Mouse (Mus musculus) liver, embryonic 16.5 days (tissue): ENCODE measurements at regions not wholly inside any gene's neighbourhood (a gene's known extent, or its start where the extent isn't known, plus 50 kb on each side); places are given as distances from the start of the nearest gene placed in this dataset.

Source experiments
- ATAC-seq: fragments of 200-750 bp; cut with Nextera tagmentation; 2 replicates; pipeline ENCODE4 v1.8.0; 2017; ENCODE audit warnings: low read depth, mild to moderate bottlenecking, moderate number of reproducible peaks, moderate library complexity
- H3K27ac ChIP-seq: fragments of 300-500 bp; sonication (generic); 2 replicates; pipeline ENCODE4 v1.5.1; 2014; ENCODE audit warnings: mild to moderate bottlenecking, low read length
- H3K27me3 ChIP-seq: fragments of 300-500 bp; sonication (generic); 2 replicates; pipeline ENCODE4 v1.6.1; 2014; ENCODE audit warnings: low read depth, low read length, mixed read lengths; ENCODE audit not compliant: control insufficient read depth, insufficient read depth
- H3K36me3 ChIP-seq: fragments of 300-500 bp; sonication (generic); 2 replicates; pipeline ENCODE4 v1.6.1; 2014; ENCODE audit warnings: mild to moderate bottlenecking; ENCODE audit not compliant: control insufficient read depth, insufficient read depth
- H3K4me1 ChIP-seq: fragments of 300-500 bp; sonication (generic); 2 replicates; pipeline ENCODE4 v1.6.1; 2014; ENCODE audit warnings: low read depth, low read length, mixed read lengths; ENCODE audit not compliant: control insufficient read depth
- H3K4me2 ChIP-seq: fragments of 300-500 bp; sonication (generic); 2 replicates; pipeline ENCODE4 v1.6.1; 2014; ENCODE audit warnings: low read depth, low read length, mixed read lengths
- H3K4me3 ChIP-seq: fragments of 300-500 bp; sonication (generic); 2 replicates; pipeline ENCODE4 v1.5.1; 2014; ENCODE audit warnings: low read depth, mild to moderate bottlenecking, low read length
- H3K9ac ChIP-seq: fragments of 300-500 bp; sonication (generic); 2 replicates; pipeline ENCODE4 v1.6.1; 2014; ENCODE audit warnings: low read depth, low read length
- H3K9me3 ChIP-seq: fragments of 300-500 bp; sonication (generic); replicated peaks from 2 replicates; pipeline ENCODE4 v1.6.1; 2016; ENCODE audit warnings: low read length; ENCODE audit not compliant: control insufficient read depth
- WGBS: fragments of 180-500 bp; shearing (Covaris S2); extraction: QIAGEN DNeasy Blood & Tissue Kit; methylation state at CpG from one replicate; pipeline ENCODE4 v1.1.7; 2014; ENCODE audit not compliant: insufficient replicate concordance; 5-methylcytosine and 5-hydroxymethylcytosine counted together

DNA sequence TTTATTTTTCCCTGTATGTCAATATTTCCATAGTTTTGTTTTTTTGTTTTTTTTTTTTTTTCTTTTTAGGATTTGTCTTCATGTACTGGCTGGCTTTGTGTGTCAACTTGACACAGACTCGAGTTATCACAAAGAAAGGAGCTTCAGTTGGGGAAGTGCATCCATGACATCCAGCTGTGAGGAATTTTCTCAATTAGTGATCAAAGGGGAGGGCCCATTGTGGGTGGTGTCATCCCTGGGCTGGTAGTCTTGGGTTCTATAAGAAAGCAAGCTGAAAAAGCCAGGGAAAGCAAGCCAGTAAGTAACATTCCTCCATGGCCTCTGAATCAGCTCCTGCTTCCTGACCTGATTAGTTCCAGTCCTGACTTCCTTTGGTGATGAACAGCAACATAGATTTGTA lies 228.7 kb downstream of the Fat4 start:
- Histone ChIP-seq H3K9ac (no peak overlapping the region), H3K9me3 (no peaks in the 10 kb centered on the region), H3K4me1 (no peaks in the 10 kb centered on the region), H3K4me3 (no peak overlapping the region), H3K27ac (no peak overlapping the region), H3K27me3 (no peaks in the 10 kb centered on the region), H3K36me3 (no peaks in the 10 kb centered on the region), H3K4me2 (no peak overlapping the region)
- WGBS: 30% methylated on average over 1 of the region's 1 CpGs
- no peak for ATAC-seq

DNA sequence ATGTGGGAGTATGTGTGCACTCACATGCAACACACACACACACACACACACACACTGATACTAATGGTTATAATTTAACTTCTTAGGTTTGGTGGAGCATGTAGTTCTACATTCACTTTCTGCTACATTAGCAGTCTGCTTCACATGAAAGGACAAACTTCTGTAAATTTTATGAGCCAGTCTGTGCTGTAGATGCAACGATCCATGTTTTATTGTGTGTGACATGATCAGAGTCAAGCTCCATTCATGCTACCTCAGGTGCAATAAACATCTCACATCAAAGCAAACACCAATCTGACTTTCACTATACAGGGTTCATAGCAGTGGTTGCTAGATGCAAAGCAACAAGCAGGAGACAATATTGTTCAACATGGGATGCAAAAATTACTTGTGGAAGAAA lies 235.5 kb downstream of the Fat4 start:
- Histone ChIP-seq H3K36me3 (no peaks in the 10 kb centered on the region), H3K27me3 (no peaks in the 10 kb centered on the region), H3K27ac (no peak overlapping the region), H3K9ac (no peak overlapping the region), H3K4me1 (no peaks in the 10 kb centered on the region), H3K4me3 (no peak overlapping the region), H3K9me3 (peaks cover 3% of the 10 kb centered on the region; the same call in 1 of the 2 replicates), H3K4me2 (no peak overlapping the region)
- ATAC-seq: no peak
- 51% methylated on average over 1 of the region's 1 CpGs for WGBS

DNA sequence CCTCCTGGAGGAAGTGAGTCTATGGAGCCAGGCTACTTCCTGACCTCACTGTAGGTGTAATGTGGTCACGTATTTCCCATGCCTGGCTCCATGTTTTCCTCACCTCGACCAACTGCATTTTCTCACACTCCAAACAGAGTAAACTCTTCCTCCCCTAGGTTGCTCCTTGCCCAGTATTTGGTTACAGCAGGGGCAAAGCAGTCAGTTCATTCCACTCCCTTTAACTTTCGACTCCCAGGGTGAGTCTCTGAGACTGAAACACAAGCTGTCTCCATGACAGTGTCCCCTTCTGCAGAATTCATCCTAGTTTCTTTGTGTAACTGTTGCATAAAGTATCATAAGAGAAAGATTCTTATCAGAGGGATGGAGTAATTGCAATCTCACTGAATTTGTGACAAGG lies 243.8 kb downstream of the Fat4 start:
- no peak overlapping the region for H3K27ac ChIP-seq
- 48% methylated on average over 3 of the region's 3 CpGs for WGBS
- H3K4me2 ChIP-seq: no peak overlapping the region
- no peaks in the 10 kb centered on the region for H3K27me3 ChIP-seq
- peaks cover 3% of the 10 kb centered on the region; the same call in 1 of the 2 replicates for H3K9me3 ChIP-seq
- ATAC-seq: no peak
- H3K4me3 ChIP-seq: no peak overlapping the region
- H3K9ac ChIP-seq: no peak overlapping the region
- no peaks in the 10 kb centered on the region for H3K36me3 ChIP-seq
- no peaks in the 10 kb centered on the region for H3K4me1 ChIP-seq

DNA sequence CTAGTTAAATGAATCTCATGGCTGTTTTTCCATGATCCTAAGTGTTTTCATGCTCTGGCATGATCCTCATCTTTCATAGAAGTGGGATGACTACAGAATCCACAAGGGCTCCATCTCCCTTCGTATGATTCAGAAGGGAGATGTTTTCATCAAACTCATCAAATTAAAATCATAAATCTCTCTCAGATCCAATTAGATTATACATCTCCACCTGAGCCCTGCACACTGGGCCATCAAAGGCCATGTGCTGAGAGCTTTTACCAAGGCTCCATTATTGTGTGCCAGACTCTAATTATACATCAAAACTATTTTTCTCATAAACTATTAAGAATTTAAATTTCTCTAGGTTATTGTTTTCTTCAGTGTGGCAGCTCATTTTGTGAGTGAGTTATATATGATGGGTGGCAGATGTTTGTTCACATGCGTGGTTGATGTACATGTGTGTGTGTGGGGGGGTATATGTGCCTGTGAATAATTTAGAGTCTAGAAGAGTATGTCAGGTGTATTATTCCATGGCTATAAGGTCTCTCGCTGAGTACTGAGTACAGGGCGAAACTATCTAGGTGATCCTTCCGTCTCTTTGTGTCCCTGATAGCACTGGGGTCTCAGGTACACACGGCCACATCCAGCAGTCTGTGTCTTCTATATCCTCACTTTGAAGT lies 278.4 kb downstream of the Fat4 start:
- Histone ChIP-seq H3K9me3 (no peaks in the 10 kb centered on the region), H3K36me3 (no peaks in the 10 kb centered on the region), H3K4me2 (no peak overlapping the region), H3K27ac (no peak overlapping the region), H3K4me3 (no peak overlapping the region), H3K4me1 (no peaks in the 10 kb centered on the region), H3K9ac (no peak overlapping the region), H3K27me3 (no peaks in the 10 kb centered on the region)
- WGBS: 60% methylated on average over 6 of the region's 6 CpGs
- no peak for ATAC-seq

DNA sequence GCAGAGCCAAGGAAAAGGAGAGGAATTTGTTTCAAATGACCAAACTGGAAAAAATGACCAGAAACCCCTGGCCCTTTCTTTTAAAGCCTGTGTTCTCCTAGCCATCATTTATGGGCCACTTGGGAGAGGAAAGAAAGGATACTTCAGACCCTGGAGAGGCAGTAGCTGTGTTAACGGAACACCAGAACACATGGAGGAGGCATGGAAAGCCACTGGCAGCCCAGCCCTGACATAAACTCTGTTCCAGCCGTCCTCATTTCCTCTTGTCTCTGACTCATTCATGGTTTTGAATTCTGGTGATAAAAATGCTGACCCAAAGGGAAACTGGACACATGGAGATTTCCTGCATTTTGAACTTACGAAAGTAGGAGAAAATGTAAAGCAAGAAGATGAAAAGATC lies 295.9 kb downstream of the Fat4 start:
- H3K4me1 ChIP-seq: no peaks in the 10 kb centered on the region
- no peak overlapping the region for H3K9ac ChIP-seq
- no peaks in the 10 kb centered on the region for H3K36me3 ChIP-seq
- ATAC-seq: no peak
- H3K9me3 ChIP-seq: no peaks in the 10 kb centered on the region
- H3K27me3 ChIP-seq: no peaks in the 10 kb centered on the region
- no peak overlapping the region for H3K27ac ChIP-seq
- H3K4me2 ChIP-seq: no peak overlapping the region
- H3K4me3 ChIP-seq: no peak overlapping the region
- 42% methylated on average over 3 of the region's 3 CpGs for WGBS

DNA sequence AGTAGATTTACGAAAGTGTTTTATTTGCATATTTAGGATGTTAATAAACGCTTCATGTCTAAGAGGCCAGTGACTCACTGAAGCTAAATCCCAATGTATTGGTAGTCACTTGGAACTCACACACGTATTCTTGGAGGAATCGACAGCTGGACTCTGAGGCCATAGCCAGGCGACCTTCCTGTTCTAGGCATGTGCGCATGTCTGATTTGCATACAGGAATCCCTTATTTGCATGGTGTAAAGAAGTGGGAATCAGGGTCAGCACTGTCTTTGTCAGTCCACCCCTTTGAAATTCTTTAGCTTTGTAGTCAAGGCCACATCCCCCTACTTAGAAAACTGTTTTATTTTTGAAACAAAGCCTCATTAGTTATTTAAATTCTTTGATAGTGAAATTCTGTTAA lies 308.4 kb downstream of the Fat4 start:
- H3K27ac ChIP-seq: no peak overlapping the region
- WGBS: 72% methylated on average over 6 of the region's 6 CpGs
- H3K27me3 ChIP-seq: no peaks in the 10 kb centered on the region
- H3K9ac ChIP-seq: no peak overlapping the region
- no peak overlapping the region for H3K4me3 ChIP-seq
- H3K36me3 ChIP-seq: no peaks in the 10 kb centered on the region
- no peaks in the 10 kb centered on the region for H3K9me3 ChIP-seq
- H3K4me2 ChIP-seq: no peak overlapping the region
- no peak for ATAC-seq
- no peaks in the 10 kb centered on the region for H3K4me1 ChIP-seq

DNA sequence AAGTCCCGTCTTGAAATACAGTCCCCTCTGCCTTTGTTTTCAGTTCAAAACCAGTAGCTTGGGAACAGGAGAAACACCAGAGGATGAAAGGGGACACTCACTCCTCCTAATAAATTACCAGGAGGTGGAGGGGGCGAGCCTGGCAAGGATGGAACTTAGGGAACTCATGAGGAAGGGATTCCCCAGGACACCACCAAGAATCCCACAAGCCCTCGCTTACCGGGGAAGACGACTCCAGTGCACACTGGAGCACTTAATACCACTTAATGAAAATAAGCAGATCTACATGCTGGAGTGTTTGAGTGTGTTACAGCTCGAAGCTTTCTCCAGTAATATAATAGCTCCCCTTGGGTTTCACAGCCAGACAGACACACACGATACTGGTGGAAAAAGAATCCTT lies 315.9 kb downstream of the Fat4 start:
- no peaks in the 10 kb centered on the region for H3K27me3 ChIP-seq
- ATAC-seq: no peak
- H3K4me1 ChIP-seq: no peaks in the 10 kb centered on the region
- H3K4me2 ChIP-seq: no peak overlapping the region
- H3K9ac ChIP-seq: no peak overlapping the region
- WGBS: 62% methylated on average over 7 of the region's 7 CpGs
- H3K4me3 ChIP-seq: no peak overlapping the region
- no peak overlapping the region for H3K27ac ChIP-seq
- H3K9me3 ChIP-seq: no peaks in the 10 kb centered on the region
- no peaks in the 10 kb centered on the region for H3K36me3 ChIP-seq

DNA sequence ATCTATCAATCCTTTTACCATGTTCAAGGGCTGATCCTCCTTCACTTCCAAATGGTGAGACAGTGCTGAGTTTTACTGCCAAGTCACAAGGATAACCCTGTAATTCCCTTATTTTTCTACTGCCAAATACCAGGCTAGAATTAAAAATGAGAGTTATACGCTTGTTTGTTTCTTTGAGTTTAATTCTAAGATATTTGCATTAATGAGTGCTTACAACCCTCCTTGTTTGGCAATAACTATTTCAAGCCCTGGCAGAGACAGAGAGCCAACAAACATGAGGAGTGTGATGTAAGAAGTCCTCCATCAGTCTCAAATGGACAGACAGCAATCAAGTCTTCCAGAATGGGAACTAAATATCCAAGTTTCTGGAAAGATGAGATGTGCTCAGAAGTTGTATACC lies 321.9 kb downstream of the Fat4 start:
- Histone ChIP-seq H3K36me3 (no peaks in the 10 kb centered on the region), H3K27ac (no peak overlapping the region), H3K9me3 (no peaks in the 10 kb centered on the region), H3K27me3 (no peaks in the 10 kb centered on the region), H3K4me1 (no peaks in the 10 kb centered on the region), H3K4me2 (no peak overlapping the region), H3K9ac (no peak overlapping the region), H3K4me3 (no peak overlapping the region)
- 71% methylated on average over 1 of the region's 1 CpGs for WGBS
- ATAC-seq: no peak

DNA sequence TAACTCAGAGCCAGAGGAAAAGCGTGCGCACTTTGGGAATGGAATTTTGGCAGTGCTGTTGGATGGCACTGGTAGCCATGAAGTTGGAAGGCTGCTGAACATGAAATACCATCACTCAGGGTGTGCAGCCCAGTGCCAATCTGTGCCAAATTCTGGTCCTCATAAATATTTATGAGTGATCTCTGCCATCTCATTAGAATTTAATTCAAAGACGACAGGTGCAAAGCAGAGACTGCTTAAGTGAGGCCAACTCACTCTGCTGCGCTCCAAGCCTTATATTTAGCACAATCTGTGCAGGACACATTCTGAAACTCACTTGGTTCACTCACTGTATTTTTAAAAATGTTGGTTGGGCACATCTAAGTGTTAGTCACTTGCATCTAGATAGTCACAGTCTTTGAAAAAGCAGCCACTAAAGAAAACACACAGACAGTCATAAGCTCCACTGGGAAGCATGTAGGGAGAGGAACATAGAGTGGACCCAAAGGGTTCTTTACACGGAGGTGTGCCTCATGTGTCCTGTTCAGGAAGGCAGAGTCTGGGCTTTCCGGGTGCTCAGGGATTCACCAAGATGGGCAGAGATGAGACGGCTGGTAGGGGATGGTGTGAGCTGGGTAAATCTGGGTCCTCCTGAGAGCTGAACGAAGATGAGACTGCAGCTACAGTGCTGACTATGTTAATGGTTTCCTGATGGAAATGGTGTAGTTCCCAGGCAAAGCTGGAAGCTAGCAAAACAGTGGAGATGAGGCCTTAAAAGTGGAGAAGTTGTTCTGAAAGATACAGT lies 322.8 kb downstream of the Fat4 start:
- H3K27ac ChIP-seq: no peak overlapping the region
- H3K4me3 ChIP-seq: no peak overlapping the region
- H3K4me1 ChIP-seq: no peaks in the 10 kb centered on the region
- no peaks in the 10 kb centered on the region for H3K27me3 ChIP-seq
- no peak overlapping the region for H3K9ac ChIP-seq
- ATAC-seq: no peak
- no peak overlapping the region for H3K4me2 ChIP-seq
- no peaks in the 10 kb centered on the region for H3K9me3 ChIP-seq
- H3K36me3 ChIP-seq: no peaks in the 10 kb centered on the region
- 60% methylated on average over 8 of the region's 8 CpGs for WGBS
